Mouse (Mus musculus): ENCODE data around the gene Gin1. TPM values are rescaled to one million over a fixed set of nuclear protein-coding genes. Genes with fewer than 3 reads are reported as not detected.

Gene Gin1
- polyA plus RNA-seq, 1 experiment from 2014 or later: 24.3 TPM

- Histone ChIP-seq H3K9ac (ENCODE audit: low read length) (no peak overlapping the region), H3K9me3 (replicated peaks; ENCODE audit: control insufficient read depth, low read length) (no peaks in the 10 kb centered on the region), H3K36me3 (ENCODE audit: control insufficient read depth, insufficient read depth) (peaks cover 36% of the 10 kb centered on the region), H3K4me3 (ENCODE audit: low read length) (no peak overlapping the region), H3K4me1 (ENCODE audit: control insufficient read depth, insufficient read depth, low read length) (peaks cover 14% of the 10 kb centered on the region), H3K27ac (ENCODE audit: low read length) (peak overlapping the region; percentile 86), H3K27me3 (ENCODE audit: control insufficient read depth, insufficient read depth, low read length) (no peaks in the 10 kb centered on the region), H3K4me2 (ENCODE audit: low read depth, low read length) (no peak overlapping the region)
- 51% methylated on average over 5 of the region's 5 CpGs for WGBS
- ATAC-seq (replicated peaks; ENCODE audit: extremely low read depth, insufficient read depth, low FRiP score): peak; percentile 83
Measured at GRCm38 (mm10) chr1:97833466-97834353, 63.7 kb downstream of the Gin1 start.

- Histone ChIP-seq H3K27me3 (ENCODE audit: control insufficient read depth, insufficient read depth, low read length) (no peaks in the 10 kb centered on the region), H3K4me1 (ENCODE audit: control insufficient read depth, insufficient read depth, low read length) (peaks cover 14% of the 10 kb centered on the region), H3K9me3 (replicated peaks; ENCODE audit: control insufficient read depth, low read length) (no peaks in the 10 kb centered on the region), H3K36me3 (ENCODE audit: control insufficient read depth, insufficient read depth) (peaks cover 35% of the 10 kb centered on the region), H3K4me2 (ENCODE audit: low read depth, low read length) (no peak overlapping the region), H3K9ac (ENCODE audit: low read length) (no peak overlapping the region), H3K4me3 (ENCODE audit: low read length) (no peak overlapping the region), H3K27ac (ENCODE audit: low read length) (peak overlapping the region; percentile 66)
- ATAC-seq (replicated peaks; ENCODE audit: extremely low read depth, insufficient read depth, low FRiP score): no peak; the same call in 1 of the 2 replicates
- WGBS: 69% methylated on average over 5 of the region's 5 CpGs
Measured at GRCm38 (mm10) chr1:97834354-97834822, 64.4 kb downstream of the Gin1 start.

Other genes with a start within 250 kb of the Gin1 start
- gene D1Ertd622e, start 108.1 kb upstream of the Gin1 start, polyA plus RNA-seq (2015; fragmentation: Nextera tagmentation; extraction: Ambion mirVana): 11.5 and 13.5 TPM in 2 replicates
- 50.6 and 51.5 TPM in 2 replicates for gene Ppip5k2, start 239 bp downstream of the Gin1 start, polyA plus RNA-seq (2015; fragmentation: Nextera tagmentation; extraction: Ambion mirVana)

All from heart, embryonic 16.5 days (tissue).